Mouse (Mus musculus) layer of hippocampus, adult 9-11 months (tissue): ENCODE measurements at regions not wholly inside any gene's neighbourhood (a gene's known extent, or its start where the extent isn't known, plus 50 kb on each side); places are given as distances from the start of the nearest gene placed in this dataset.

ENCODE experiments used
- DNase-seq: peaks from one replicate; pipeline ENCODE4 v3.0.0; 2022

DNA sequence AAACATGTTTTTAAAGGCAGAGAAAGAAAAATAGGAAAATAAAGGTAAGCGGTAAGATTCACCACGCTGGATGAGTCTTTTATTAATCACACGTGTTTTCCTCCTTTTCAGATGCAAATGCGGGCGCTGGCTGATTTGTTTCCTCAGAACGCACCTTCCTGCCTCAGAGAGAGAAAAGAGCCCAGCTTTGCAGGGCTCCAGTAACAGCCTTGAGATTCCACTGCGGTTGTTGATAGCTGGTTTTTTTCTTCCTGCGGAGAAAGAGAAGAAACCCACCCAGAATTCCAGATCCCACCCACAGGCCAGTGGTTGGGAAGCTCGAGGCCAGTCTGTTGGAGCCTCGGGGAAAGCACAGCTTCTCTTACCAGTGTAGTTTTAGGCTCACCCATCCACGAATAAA lies 68.6 kb upstream of the Spaca7 start:
- DNase-seq: no peak

DNA sequence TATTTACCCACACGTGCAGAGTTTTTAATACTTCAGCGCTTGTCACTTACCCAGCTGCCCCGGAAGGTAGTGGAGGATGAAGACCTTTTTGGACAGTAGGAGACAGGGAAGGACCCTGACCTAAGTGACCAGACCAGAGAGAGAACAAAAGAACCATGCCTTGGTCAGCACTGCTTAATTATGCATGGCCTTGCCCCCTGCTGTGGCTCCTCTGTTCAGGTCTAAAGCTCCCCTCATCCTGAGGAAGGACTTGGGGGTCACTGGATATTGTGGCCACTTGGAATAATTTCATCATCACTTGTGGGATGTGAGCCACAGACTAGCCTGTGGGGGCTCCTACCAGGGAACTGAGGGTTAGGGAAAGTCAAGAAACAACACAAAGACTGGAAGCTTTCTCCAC lies 68.1 kb upstream of the Spaca7 start:
- DNase-seq: no peak

- no peak for DNase-seq
These were observed 62.6 kb upstream of the Spaca7 start for GRCm38 (mm10) chr8:12510233-12510632.

GRCm38 (mm10) chr8:12513042-12513441 lies 59.8 kb upstream of the Spaca7 start:
- DNase-seq: no peak

DNA sequence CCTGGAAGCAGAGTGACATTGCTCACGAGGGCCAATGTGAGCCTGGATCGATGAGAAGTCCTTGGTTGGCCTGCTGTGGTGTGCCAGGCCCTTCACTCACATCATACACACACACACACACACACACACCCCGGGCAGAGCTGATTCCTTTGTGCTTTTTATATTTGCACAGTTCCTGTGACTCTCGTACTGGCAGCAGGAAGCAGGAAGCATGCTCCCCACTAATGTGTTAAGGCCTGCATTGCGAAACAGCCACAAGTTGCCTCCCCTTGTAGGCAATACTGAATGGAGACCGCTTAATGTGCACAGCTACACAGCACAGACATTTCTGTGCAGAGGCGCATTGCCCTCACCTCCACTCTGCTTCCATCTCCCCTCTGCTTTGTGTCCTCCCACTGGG lies 58.7 kb upstream of the Spaca7 start:
- DNase-seq: no peak

GRCm38 (mm10) chr8:12521636-12522035 lies 51.2 kb upstream of the Spaca7 start:
- DNase-seq: no peak
